Mouse (Mus musculus): ENCODE data around the gene Vps39.

DNA sequence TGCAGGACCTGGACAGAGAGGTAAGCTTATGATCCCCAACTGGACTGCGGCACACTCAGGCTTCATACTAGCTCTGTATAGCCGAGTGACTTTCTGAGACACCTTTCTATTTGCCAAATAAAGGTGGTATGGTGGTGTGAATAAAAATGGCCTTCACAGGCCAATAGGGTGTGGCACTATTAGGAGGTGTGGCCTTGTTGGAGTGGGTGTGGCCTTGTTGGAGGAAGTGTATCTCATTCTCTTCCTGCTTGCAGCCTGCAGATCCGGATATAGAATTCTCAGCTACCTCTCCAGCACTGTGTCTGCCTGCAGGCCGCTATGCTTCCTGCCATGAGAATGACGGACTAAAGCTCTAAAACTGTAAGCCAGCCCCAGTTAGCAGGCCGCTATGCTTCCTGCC lies 51.9 kb downstream of the Vps39 start:
- no peak for TF ChIP-seq KAT2A (IDR thresholded peaks at IDR 0.05; ENCODE audit: insufficient replicate concordance, low read length)
- TF ChIP-seq EP300 (IDR thresholded peaks at IDR 0.05; ENCODE audit: low read length): no peak
- no peak for TF ChIP-seq CTCF (conservative IDR thresholded peaks at IDR 0.05 in 1 of 2, IDR thresholded peaks at IDR 0.05 in 1 of 2; ENCODE audit: low read depth in 2 of 2, low read length in 2 of 2)
- no peak for TF ChIP-seq SIN3A (IDR thresholded peaks at IDR 0.05; ENCODE audit: low read length)
- no peak for TF ChIP-seq POLR2A (IDR thresholded peaks at IDR 0.05; ENCODE audit: low read depth, low read length)
- TF ChIP-seq NELFE (IDR thresholded peaks at IDR 0.05; ENCODE audit: low read depth, low read length): no peak
- TF ChIP-seq JUND (conservative IDR thresholded peaks at IDR 0.05; ENCODE audit: low read depth, low read length): no peak
- no peak for TF ChIP-seq NRF1 (IDR thresholded peaks at IDR 0.05; ENCODE audit: low read depth, low read length)
- no peak for TF ChIP-seq SMC3 (IDR thresholded peaks at IDR 0.05; ENCODE audit: low read depth, low read length)
- TF ChIP-seq ELF1 (IDR thresholded peaks at IDR 0.05; ENCODE audit: low read depth, low read length): no peak
- TF ChIP-seq TCF12 (IDR thresholded peaks at IDR 0.05; ENCODE audit: low read depth, low read length): no peak
- no peak for TF ChIP-seq IRF4 (IDR thresholded peaks at IDR 0.05; ENCODE audit: low read depth, low read length)

All from CH12.LX (cell line).